Mouse (Mus musculus): Measurements from ENCODE around the gene Eri3. TPM values are rescaled to one million over a fixed set of nuclear protein-coding genes. Genes with fewer than 3 reads are reported as not detected.

The Eri3 gene
- 56.6 to 61.6 TPM (median 59.9 TPM) in 4 replicates for total RNA-seq (2023)

DNA sequence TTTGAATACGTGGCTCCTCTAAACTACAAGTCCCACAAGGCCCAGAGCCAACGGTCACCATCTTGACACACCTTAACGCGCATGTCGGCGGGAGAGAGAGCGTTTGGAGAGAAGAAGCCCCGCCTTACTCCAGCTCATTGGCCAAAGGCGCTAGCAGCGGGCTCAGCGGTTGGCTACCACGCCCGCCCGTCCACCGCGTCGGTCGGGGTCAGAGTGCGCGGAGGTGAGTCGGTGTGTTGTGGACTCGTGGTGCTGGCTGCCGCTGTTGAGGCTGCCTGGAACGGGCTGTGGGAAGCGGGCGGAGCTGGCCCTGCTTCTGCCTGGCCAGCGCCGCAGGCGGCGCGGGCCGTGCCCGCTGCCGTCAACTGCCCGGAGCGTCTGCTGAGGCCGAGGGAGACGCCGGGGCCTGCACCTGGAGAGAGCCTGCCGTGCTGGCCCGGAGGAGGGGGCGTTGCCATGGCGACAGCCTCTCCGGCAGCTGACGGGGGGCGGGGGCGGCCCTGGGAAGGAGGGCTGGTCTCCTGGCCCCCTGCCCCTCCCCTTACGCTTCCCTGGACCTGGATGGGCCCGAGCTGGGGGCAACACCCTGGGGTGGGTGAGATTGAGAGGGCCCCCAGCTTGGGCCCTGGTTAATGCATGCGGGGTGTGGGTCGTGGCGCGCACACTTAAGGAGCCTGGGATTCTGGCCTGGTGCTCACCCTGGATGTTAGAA lies at the start of gene Eri3:
Gene Eri3 (plus strand): TSS at position 226 of the 712 bp plus-strand sequence.

GRCm38 (mm10) chr4:117681931-117682461 lies 131.8 kb downstream of the Eri3 start, which contains the start of gene Dmap1:
Gene Dmap1, minus strand, starts transcription at chr4:117682273.

Other genes with a start within 250 kb of the Eri3 start
- 172 to 185 TPM (median 179 TPM) in 4 replicates for gene Rnf220, start 53.3 kb upstream of the Eri3 start, total RNA-seq (2023)
- 26.2 to 32.5 TPM (median 30.3 TPM) in 4 replicates for gene Dmap1, start 131.9 kb downstream of the Eri3 start, total RNA-seq (2023)
- gene Gm12845, start 174.0 kb downstream of the Eri3 start, total RNA-seq (2023), result not detected in 4 replicates
- not detected in 4 replicates for gene Klf17, start 215.3 kb downstream of the Eri3 start, total RNA-seq (2023)